9 mouse cellular contexts compared by ENCODE assay signal in the genomic region with DNA sequence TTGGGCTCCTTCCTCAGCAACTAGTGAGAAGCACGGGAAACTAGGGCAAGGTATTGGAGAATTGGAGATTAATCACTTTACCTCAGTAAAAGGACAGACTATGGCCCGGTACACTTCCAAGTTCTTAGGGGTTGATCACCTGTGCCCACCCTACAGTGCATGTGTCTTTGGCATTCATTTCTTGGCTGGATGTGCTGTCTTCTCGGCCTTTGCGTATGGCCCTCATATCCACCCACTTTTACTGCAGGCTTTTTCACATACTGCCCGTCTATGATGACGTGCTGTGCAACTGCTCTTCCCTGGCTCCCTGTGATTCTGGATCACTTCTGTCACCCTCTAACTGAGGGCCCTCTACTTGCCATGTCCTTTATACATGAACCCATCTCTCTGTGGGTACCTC. TPM values are rescaled to one million over a fixed set of nuclear protein-coding genes. Genes with fewer than 3 reads are reported as not detected.
A peak's percentile ranks its signal among the peaks of the same experiment; 100 is the strongest.
DNase-seq lines count a peak whose midpoint lies in the region; ATAC-seq lines count a peak whose summit lies in the region.
"Had no signal": no experiment of that assay in that cellular context is flagged by ENCODE, and none has a peak within 500 bp of the region (broad histone marks: within the 10 kb centered on the region; RNA-seq: fewer than 3 reads in every experiment).

No protein-coding gene starts in this region.

- no peak for ATAC-seq in lung, embryonic 16.5 days (ENCODE audit: low read depth)
- ATAC-seq in neural tube, embryonic 15.5 days (ENCODE audit: low FRiP score): no peak

- peak overlapping the region; percentile 55 for H3K9ac ChIP-seq in lung, embryonic 16.5 days (ENCODE audit: low read length)
- no peak overlapping the region for H3K9ac ChIP-seq in neural tube, embryonic 15.5 days (replicated peaks)

- 85% methylated on average over 6 of the region's 6 CpGs for WGBS in lung, embryonic 16.5 days
- 87% methylated on average over 6 of the region's 6 CpGs for WGBS in limb, embryonic 10.5 days
- 85% methylated on average over 6 of the region's 6 CpGs for WGBS in neural tube, embryonic 15.5 days

- H3K4me3 ChIP-seq in lung, embryonic 16.5 days (ENCODE audit: low read length): peak overlapping the region; percentile 100
- H3K4me3 ChIP-seq in limb, embryonic 10.5 days: peak overlapping the region; percentile 99
- H3K4me3 ChIP-seq in neural tube, embryonic 15.5 days (replicated peaks): peak overlapping the region; percentile 95

- H3K9me3 ChIP-seq in lung, embryonic 16.5 days (ENCODE audit: control insufficient read depth, low read length): peaks cover 6% of the 10 kb centered on the region; the same call in 1 of the 2 replicates
- H3K9me3 ChIP-seq in limb, embryonic 10.5 days (replicated peaks): no peaks in the 10 kb centered on the region
- H3K9me3 ChIP-seq in neural tube, embryonic 15.5 days (replicated peaks): no peaks in the 10 kb centered on the region

- H3K27ac ChIP-seq in lung, embryonic 16.5 days (ENCODE audit: low read length): no peak overlapping the region
- peak overlapping the region; percentile 95; the same call in 1 of the 2 replicates for H3K27ac ChIP-seq in limb, embryonic 10.5 days
- H3K27ac ChIP-seq in neural tube, embryonic 15.5 days (replicated peaks): no peak overlapping the region

- intact Hi-C loops in gastrocnemius, postnatal 14 days (cut with DNase I; ENCODE audit: low total_unique reads): no loop called here

- H3K4me2 ChIP-seq in lung, embryonic 16.5 days (ENCODE audit: low read depth, low read length): peak overlapping the region; percentile 44
- H3K4me2 ChIP-seq in neural tube, embryonic 15.5 days: peak overlapping the region; percentile 60

- no peaks in the 10 kb centered on the region for H3K27me3 ChIP-seq in lung, embryonic 16.5 days (ENCODE audit: control insufficient read depth, insufficient read depth, low read depth, low read length)
- H3K27me3 ChIP-seq in limb, embryonic 10.5 days (ENCODE audit: low read depth, poor library complexity, severe bottlenecking): no peaks in the 10 kb centered on the region
- no peaks in the 10 kb centered on the region for H3K27me3 ChIP-seq in neural tube, embryonic 15.5 days (replicated peaks)

- peak; percentile 39 for DNase-seq in cerebellum, adult 8-10 months
- no peak for DNase-seq in cerebellum, postnatal 25 days
- no peak for DNase-seq in lung, postnatal 10 days
- DNase-seq in limb, embryonic 10.5 days (ENCODE audit: low spot score): no peak
- no peak for DNase-seq in gastrocnemius, postnatal 14 days
- no peak for DNase-seq in right cerebral cortex, postnatal 36 days (ENCODE audit: low spot score in 2 of 2)

- H3K4me1 ChIP-seq in lung, embryonic 16.5 days (replicated peaks; ENCODE audit: control insufficient read depth, insufficient read depth, low read length): peaks cover 16% of the 10 kb centered on the region
- H3K4me1 ChIP-seq in limb, embryonic 10.5 days: peaks cover 21% of the 10 kb centered on the region
- H3K4me1 ChIP-seq in neural tube, embryonic 15.5 days: peaks cover 27% of the 10 kb centered on the region

- H3K36me3 ChIP-seq in lung, embryonic 16.5 days (ENCODE audit: control insufficient read depth, insufficient read depth, low read length): no peaks in the 10 kb centered on the region
- H3K36me3 ChIP-seq in limb, embryonic 10.5 days: peaks cover 18% of the 10 kb centered on the region
- H3K36me3 ChIP-seq in neural tube, embryonic 15.5 days: no peaks in the 10 kb centered on the region

RNA-seq across cellular contexts. Expression of gene Prcc, which starts 1.0 kb away (rescaled TPM):
- polyA plus RNA-seq in lung, embryonic 16.5 days (2015; fragmentation: Nextera tagmentation; extraction: Ambion mirVana): 8.3 and 11.7 TPM in 2 replicates
- polyA plus RNA-seq in limb, embryonic 10.5 days (2016; fragmentation: Nextera tagmentation; extraction: Ambion mirVana): 17.5 and 20.5 TPM in 2 replicates
- polyA plus RNA-seq in neural tube, embryonic 15.5 days (2015; fragmentation: Nextera tagmentation; extraction: Ambion mirVana): 16.2 and 17.5 TPM in 2 replicates
- total RNA-seq in gastrocnemius, postnatal 14 days (2021): 10 to 100 TPM; 40.1 to 40.5 TPM

RNA-seq across cellular contexts. Expression of gene Hdgf, which starts 19.7 kb away (rescaled TPM):
- polyA plus RNA-seq in lung, embryonic 16.5 days (2015; fragmentation: Nextera tagmentation; extraction: Ambion mirVana): 81.3 and 86.3 TPM in 2 replicates
- polyA plus RNA-seq in limb, embryonic 10.5 days (2016; fragmentation: Nextera tagmentation; extraction: Ambion mirVana): 272 and 313 TPM in 2 replicates
- 137 and 160 TPM in 2 replicates for polyA plus RNA-seq in neural tube, embryonic 15.5 days (2015; fragmentation: Nextera tagmentation; extraction: Ambion mirVana)
- total RNA-seq in gastrocnemius, postnatal 14 days (2021): 100 to 1,000 TPM; 152 to 161 TPM

RNA-seq across cellular contexts. Expression of gene Mrpl24, which starts 32.9 kb away (rescaled TPM):
- 77.5 and 79.3 TPM in 2 replicates for polyA plus RNA-seq in lung, embryonic 16.5 days (2015; fragmentation: Nextera tagmentation; extraction: Ambion mirVana)
- polyA plus RNA-seq in limb, embryonic 10.5 days (2016; fragmentation: Nextera tagmentation; extraction: Ambion mirVana): 75.0 and 81.3 TPM in 2 replicates
- 51.0 and 59.5 TPM in 2 replicates for polyA plus RNA-seq in neural tube, embryonic 15.5 days (2015; fragmentation: Nextera tagmentation; extraction: Ambion mirVana)
- total RNA-seq in gastrocnemius, postnatal 14 days (2021): 10 to 100 TPM; 42.1 to 46.5 TPM

RNA-seq across cellular contexts. Expression of gene Sh2d2a, which starts 39.9 kb away (rescaled TPM):
- polyA plus RNA-seq in lung, embryonic 16.5 days (2015; fragmentation: Nextera tagmentation; extraction: Ambion mirVana): 0.36 and 2.0 TPM in 2 replicates
- polyA plus RNA-seq in limb, embryonic 10.5 days (2016; fragmentation: Nextera tagmentation; extraction: Ambion mirVana): 0.13 TPM in 1 of 2 replicates, not detected in the other
- polyA plus RNA-seq in neural tube, embryonic 15.5 days (2015; fragmentation: Nextera tagmentation; extraction: Ambion mirVana): 5.0 TPM in 1 of 2 replicates, not detected in the other
- under 1 TPM in 1 of 2 experiments, not detected in 1; 0.06 TPM for total RNA-seq in gastrocnemius, postnatal 14 days (2021)
- total RNA-seq: left cerebral cortex, postnatal 36 days had no signal

RNA-seq across cellular contexts. Expression of gene Isg20l2, which starts 43.7 kb away (rescaled TPM):
- 50.3 and 54.8 TPM in 2 replicates for polyA plus RNA-seq in lung, embryonic 16.5 days (2015; fragmentation: Nextera tagmentation; extraction: Ambion mirVana)
- polyA plus RNA-seq in limb, embryonic 10.5 days (2016; fragmentation: Nextera tagmentation; extraction: Ambion mirVana): 84.8 and 86.0 TPM in 2 replicates
- polyA plus RNA-seq in neural tube, embryonic 15.5 days (2015; fragmentation: Nextera tagmentation; extraction: Ambion mirVana): 21.6 and 31.7 TPM in 2 replicates
- total RNA-seq in gastrocnemius, postnatal 14 days (2021): 1 to 10 TPM; 9.0 to 9.6 TPM
